Mouse (Mus musculus) C2C12 (cell line): ENCODE results near the gene Kcnab2.

Experiments
- CEBPB ChIP-seq: IDR thresholded peaks from one replicate; pipeline ENCODE4 v1.6.1; 2011; ENCODE audit warnings: low read depth, mild to moderate bottlenecking, control low read depth, moderate library complexity
- CTCF ChIP-seq: IDR thresholded peaks from one replicate; pipeline ENCODE4 v1.5.1; 2011; ENCODE audit not compliant: control insufficient read depth, insufficient read depth, insufficient read length
- FOSL1 ChIP-seq: IDR thresholded peaks from one replicate; pipeline ENCODE4 v1.8.0; 2011; ENCODE audit warnings: mild to moderate bottlenecking, low read length; ENCODE audit not compliant: poor library complexity, insufficient read depth, severe bottlenecking
- MAX ChIP-seq: IDR thresholded peaks from one replicate; pipeline ENCODE4 v1.6.1; 2011; ENCODE audit warnings: mild to moderate bottlenecking, control low read depth
- MYOD1 ChIP-seq: IDR thresholded peaks from one replicate; pipeline ENCODE4 v1.6.1; 2011; ENCODE audit warnings: low read depth; ENCODE audit not compliant: control insufficient read depth, insufficient read length
- MYOG ChIP-seq: IDR thresholded peaks from one replicate; pipeline ENCODE4 v1.6.1; 2011; ENCODE audit not compliant: control insufficient read depth, insufficient read length; ENCODE audit errors: extremely low read depth
- USF1 ChIP-seq: IDR thresholded peaks from one replicate; pipeline ENCODE4 v1.6.1; 2011; ENCODE audit warnings: low read depth, mild to moderate bottlenecking, control low read depth, moderate library complexity

- no peak for TF ChIP-seq USF1
- TF ChIP-seq CTCF = no peak
- no peak for TF ChIP-seq CEBPB
- TF ChIP-seq MYOG = no peak
- TF ChIP-seq MAX = no peak
- no peak for TF ChIP-seq MYOD1
- no peak for TF ChIP-seq FOSL1
These were observed 54.1 kb downstream of the Kcnab2 start for GRCm38 (mm10) chr4:152423576-152423975.
